Mouse (Mus musculus): ENCODE data around the gene Cfap100.

Cfap100 gene

GRCm38 (mm10) chr6:90428380-90428974 lies at the start of gene Cfap100:
Gene Cfap100 (minus strand): TSS chr6:90428797.
- peak; percentile 64 for DNase-seq

GRCm38 (mm10) chr6:90476941-90477518 lies 48.4 kb upstream of the Cfap100 start:
- peak; percentile 51 for DNase-seq

- DNase-seq: no peak
These were observed 47.2 kb upstream of the Cfap100 start for GRCm38 (mm10) chr6:90475854-90476212.

- DNase-seq: no peak
These were observed 46.7 kb upstream of the Cfap100 start for GRCm38 (mm10) chr6:90475176-90475853.

- no peak for DNase-seq
These were observed 45.8 kb upstream of the Cfap100 start for GRCm38 (mm10) chr6:90474361-90474750.

- DNase-seq: no peak
These were observed 45.2 kb upstream of the Cfap100 start for GRCm38 (mm10) chr6:90473630-90474360.

- no peak for DNase-seq
These were observed 44.1 kb upstream of the Cfap100 start for GRCm38 (mm10) chr6:90472697-90473096.

- no peak for DNase-seq
These were observed 43.5 kb upstream of the Cfap100 start for GRCm38 (mm10) chr6:90472079-90472478.

GRCm38 (mm10) chr6:90470947-90471541 lies 42.4 kb upstream of the Cfap100 start:
- peak; percentile 38 for DNase-seq

- DNase-seq: no peak
These were observed 41.7 kb upstream of the Cfap100 start for GRCm38 (mm10) chr6:90470255-90470654.

GRCm38 (mm10) chr6:90469041-90469440 lies 40.4 kb upstream of the Cfap100 start:
- DNase-seq: no peak

GRCm38 (mm10) chr6:90468216-90468615 lies 39.6 kb upstream of the Cfap100 start:
- DNase-seq: no peak

GRCm38 (mm10) chr6:90466847-90467410 lies 38.3 kb upstream of the Cfap100 start:
- DNase-seq: no peak

- no peak for DNase-seq
These were observed 37.5 kb upstream of the Cfap100 start for GRCm38 (mm10) chr6:90466079-90466478.

- DNase-seq: no peak
These were observed 36.5 kb upstream of the Cfap100 start for GRCm38 (mm10) chr6:90465028-90465640.

- peak; percentile 51 for DNase-seq
These were observed 35.4 kb upstream of the Cfap100 start for GRCm38 (mm10) chr6:90463890-90464421.

- peak; percentile 83 for DNase-seq
These were observed 34.7 kb upstream of the Cfap100 start for GRCm38 (mm10) chr6:90463228-90463862.

- peak; percentile 70 for DNase-seq
These were observed 34.2 kb upstream of the Cfap100 start for GRCm38 (mm10) chr6:90462841-90463227.

- DNase-seq: peak; percentile 88
These were observed 33.6 kb upstream of the Cfap100 start, which contains the start of gene Klf15 for GRCm38 (mm10) chr6:90462181-90462706. Gene Klf15 (plus strand): TSS chr6:90462576.

- DNase-seq: peak; percentile 46
These were observed 33.2 kb upstream of the Cfap100 start for GRCm38 (mm10) chr6:90461771-90462170.

- DNase-seq: no peak
These were observed 32.6 kb upstream of the Cfap100 start for GRCm38 (mm10) chr6:90461181-90461580.
